Mouse (Mus musculus): Measurements from ENCODE around the gene Tex44.

Gene Tex44

DNA sequence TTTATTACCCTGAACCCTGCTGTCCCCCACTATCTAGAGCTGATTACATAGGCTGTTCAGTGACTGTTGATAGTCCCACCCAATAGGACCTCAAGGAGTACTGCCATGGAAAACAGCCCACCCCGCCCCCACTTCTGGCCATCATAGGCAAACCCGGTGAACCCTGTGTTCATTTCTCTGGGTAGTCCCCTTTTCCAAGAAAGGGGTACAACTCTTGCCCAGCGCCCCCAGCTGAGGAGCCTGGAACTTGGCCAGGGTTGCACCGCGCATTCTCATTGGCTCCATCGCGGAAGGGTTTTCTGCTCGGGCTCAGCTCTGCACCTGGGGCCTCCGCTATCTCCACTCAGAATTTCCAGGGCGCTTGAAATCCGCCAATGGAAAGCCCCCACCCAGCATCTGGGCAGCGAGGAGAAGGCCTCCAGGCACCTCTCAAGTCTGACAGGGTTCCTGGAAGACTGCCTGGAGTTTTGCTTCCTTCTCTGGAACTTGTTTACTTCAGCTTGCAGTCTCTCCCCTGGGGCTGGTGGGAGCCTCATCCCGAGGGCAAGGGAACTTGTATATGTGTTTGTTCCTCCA, 21.6 kb downstream of the Tex44 start:
- DNase-seq (ENCODE audit: low read depth, low spot score), result no peak

DNA sequence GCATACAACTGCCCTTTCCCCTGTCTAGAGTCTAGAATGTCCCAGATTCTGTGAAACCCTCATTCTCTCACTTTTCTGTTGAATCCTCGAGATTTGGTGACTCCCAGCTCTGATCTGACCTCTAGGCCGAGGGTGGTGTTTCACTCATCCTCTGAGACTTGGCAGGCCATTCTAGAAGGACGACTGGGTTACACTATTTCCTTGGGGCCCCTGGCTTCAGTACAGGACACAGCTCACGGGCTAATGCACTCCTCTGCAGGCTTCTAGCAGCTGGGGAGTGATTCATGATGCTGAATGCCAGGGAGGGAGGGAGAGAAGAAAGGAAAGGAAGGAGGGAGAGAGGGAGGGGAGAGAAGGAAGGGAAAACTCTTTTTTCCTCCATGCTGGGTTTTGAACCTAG, 22.1 kb downstream of the Tex44 start:
- DNase-seq (ENCODE audit: low read depth, low spot score), result no peak

DNA sequence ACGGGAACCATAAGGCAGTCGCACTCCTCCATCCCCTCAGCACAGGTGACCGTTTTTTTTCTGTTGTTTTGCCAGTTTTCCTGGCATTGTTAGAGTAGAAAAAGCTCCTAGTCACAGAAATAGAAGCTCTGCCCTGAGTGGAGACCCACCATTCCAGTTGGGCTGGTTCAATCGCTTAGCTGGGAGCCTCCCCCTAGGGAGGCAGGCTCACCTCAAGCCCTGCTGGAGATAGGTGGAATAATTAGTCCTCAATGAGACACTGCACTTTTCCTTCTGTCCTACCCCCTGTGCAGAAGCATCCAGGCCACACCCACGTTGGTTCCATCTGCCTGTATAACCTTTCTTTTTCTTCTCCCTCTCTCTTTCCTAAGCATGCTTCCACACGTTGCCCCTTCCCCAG, 23.8 kb downstream of the Tex44 start:
- no peak for DNase-seq (ENCODE audit: low read depth, low spot score)

GRCm38 (mm10) chr1:86452713-86453112, 26.6 kb downstream of the Tex44 start:
- DNase-seq (ENCODE audit: low read depth, low spot score), result no peak

GRCm38 (mm10) chr1:86456892-86457581, 30.9 kb downstream of the Tex44 start:
- no peak for DNase-seq (ENCODE audit: low read depth, low spot score)

GRCm38 (mm10) chr1:86459371-86459770, 33.2 kb downstream of the Tex44 start:
- DNase-seq (ENCODE audit: low read depth, low spot score), result no peak

DNA sequence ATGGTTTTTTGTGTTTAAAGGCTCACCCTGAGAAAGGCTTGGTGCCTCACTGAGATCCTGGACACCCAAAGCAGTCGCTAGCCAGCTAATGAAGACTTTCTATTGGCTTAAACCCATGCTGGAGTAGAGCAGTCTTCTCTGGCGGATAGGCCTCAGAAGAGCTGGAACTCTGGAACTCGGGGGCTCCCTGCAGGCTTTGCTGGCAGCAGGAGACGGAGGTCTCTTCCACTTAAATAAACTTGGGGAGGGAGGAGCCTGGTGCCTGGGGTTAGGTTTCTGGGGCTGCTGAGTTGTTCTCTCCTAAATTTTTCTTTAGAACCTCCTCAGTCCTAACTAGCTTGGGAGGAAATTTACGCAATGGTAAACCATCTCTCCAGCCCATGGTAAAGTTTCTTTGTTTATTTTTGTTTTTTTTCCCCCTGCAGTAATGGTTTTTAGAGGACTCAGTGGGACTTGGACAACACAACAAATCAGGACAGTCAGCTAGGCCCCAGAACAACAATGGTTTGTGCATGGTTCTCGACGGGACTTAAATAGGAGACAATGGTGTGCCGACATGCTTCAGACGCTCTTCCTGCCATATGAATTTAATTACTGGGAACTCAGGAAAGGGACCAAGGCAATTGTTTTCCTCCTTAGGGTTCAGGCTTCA, 38.2 kb downstream of the Tex44 start:
- DNase-seq (ENCODE audit: low read depth, low spot score), result no peak

DNA sequence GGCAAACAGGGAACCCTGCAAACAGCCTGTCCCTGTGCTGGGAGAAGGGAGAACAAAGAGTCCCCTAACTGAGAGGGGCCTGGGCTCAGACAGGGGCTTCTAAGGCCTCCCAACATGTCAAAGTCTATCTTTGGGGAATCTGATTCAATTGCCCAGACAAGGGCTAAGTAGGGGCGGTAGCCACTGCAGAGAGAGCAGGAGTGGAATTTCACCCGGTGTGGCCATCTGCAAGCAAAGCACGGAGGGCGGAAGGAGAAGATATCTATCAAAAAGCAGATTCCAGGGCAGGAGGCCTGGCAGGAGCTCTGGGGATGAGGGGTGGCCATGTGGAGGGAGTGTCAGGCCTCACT, 38.7 kb downstream of the Tex44 start:
- DNase-seq (ENCODE audit: low read depth, low spot score), result no peak

DNA sequence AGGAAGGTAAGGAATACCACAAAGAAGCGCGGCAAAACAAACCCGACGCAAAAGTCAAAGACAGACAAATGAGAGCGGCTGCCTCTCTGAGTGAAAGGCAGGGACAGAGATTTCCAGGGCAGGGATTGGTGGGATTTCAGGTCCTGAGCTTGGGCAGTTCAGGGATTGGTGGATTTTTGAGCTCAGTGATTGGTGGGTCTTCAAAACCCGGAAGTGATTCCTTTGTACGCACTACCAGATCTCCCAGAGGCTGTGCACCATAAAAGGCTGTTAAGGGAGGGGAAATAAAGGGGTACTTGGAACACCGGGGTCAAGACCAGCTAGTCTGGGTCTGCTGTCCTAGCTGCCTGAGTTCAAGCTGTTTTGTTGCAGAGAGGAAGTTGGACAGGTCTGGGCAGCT, 41.3 kb downstream of the Tex44 start:
- no peak for DNase-seq (ENCODE audit: low read depth, low spot score)

DNA sequence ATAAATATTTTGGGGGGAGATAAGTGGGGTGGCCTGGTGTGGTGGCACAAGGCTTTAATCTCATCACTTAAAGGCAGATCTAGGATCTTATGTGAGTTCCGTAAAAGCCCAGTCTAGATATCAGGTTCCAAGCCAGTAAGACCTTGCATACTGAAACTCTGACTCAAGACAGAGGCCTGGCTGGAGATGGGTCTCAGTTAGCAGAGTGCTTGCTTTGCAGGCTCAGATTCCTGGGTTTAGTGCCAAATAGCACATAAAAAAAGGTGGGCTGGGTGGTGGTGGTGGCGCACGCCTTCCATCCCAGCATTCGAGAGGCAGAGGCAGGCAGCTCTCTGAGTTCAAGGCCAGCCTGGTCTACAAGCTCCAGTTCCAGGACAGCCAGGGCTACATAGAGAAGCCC, 43.7 kb downstream of the Tex44 start:
- no peak for DNase-seq (ENCODE audit: low read depth, low spot score)

DNA sequence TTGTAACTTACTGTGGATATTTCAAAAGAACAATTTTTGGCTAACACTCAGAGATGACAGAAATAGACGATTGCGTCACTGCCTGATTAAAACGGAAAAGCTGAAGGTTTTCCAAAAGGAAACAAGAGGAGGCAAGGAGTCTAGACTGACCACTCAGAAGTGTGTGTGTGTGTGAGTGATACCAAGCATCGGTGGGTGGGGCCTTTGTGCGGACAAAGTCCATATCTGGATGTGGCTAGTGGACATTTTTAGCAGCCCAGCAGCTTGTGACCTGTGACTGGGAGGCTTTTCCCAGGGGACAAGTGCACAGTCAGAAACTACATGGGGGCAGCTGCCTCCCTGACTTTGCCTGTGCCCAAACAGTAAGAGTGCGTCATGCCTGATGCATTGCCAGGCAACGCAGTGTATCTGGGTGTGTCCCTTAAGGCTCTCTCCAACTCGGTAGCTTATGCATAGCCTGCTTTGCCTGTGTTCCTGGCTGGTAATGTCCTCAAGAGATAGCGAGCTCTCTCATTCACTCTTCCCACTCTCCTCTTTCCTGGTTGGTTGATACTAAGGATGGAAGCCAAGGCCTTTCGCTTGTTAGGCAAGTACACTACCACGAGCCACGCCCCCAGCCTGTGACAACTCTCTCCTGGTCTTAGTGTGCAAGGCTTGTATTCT, 44.5 kb downstream of the Tex44 start:
- peak; percentile 48 for DNase-seq (ENCODE audit: low read depth, low spot score)

DNA sequence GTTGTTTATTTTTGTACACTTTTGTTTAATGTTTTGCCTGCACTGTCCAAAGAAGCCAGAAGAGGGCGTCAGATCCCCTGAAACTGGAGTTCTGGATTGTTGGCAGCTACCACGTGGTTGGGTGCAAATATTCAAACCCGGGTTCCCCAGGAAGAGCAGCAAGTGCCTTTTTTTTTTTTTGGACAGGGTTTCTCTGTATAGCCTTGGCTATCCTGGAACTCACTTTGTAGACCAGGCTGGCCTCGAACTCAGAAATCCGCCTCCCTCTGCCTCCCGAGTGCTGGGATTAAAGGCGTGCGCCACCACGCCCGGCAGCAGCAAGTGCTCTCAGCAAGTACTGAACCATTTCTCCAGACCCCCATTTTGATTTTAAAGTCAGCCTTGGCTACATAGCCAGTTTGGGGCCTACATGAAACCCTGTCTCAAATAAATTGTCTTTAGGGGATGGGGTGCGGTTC, 45.4 kb downstream of the Tex44 start:
- DNase-seq (ENCODE audit: low read depth, low spot score), result peak; percentile 51

- DNase-seq (ENCODE audit: low read depth, low spot score), result peak; percentile 66
Observed at GRCm38 (mm10) chr1:86472197-86472952, 46.2 kb downstream of the Tex44 start.

GRCm38 (mm10) chr1:86473109-86473760, 47.1 kb downstream of the Tex44 start:
- no peak for DNase-seq (ENCODE audit: low read depth, low spot score)

All from c-Kit-negative CD71-positive TER-119-positive erythroid progenitor cells, embryonic 14.5 days (primary cell).